Mouse (Mus musculus) lung, postnatal 0 days (tissue): ENCODE results near the gene Osmr.

Experiments
- CTCF ChIP-seq: IDR thresholded peaks from 2 replicates; pipeline ENCODE4 v1.5.1; 2016; ENCODE audit warnings: antibody characterized with exemption, mild to moderate bottlenecking
- EP300 ChIP-seq: IDR thresholded peaks from 2 replicates; pipeline ENCODE4 v1.6.1; 2016; ENCODE audit warnings: antibody characterized with exemption, mild to moderate bottlenecking, control low read depth

GRCm38 (mm10) chr15:6903286-6903975 lies 28.7 kb upstream of the Osmr start:
- no peak for TF ChIP-seq CTCF
- no peak for TF ChIP-seq EP300
